Mouse (Mus musculus) olfactory bulb, adult 2 months (tissue): ENCODE measurements around the gene Gm45021.

Experiments
- CTCF ChIP-seq: fragments of 200-500 bp; IDR thresholded peaks from 2 replicates; pipeline ENCODE4 v1.5.1; 2012; ENCODE audit warnings: low read depth, mild to moderate bottlenecking, low read length, moderate library complexity; ENCODE audit not compliant: insufficient read depth
- POLR2A ChIP-seq: fragments of 200-500 bp; IDR thresholded peaks from 2 replicates; pipeline ENCODE4 v1.6.1; 2012; ENCODE audit warnings: mild to moderate bottlenecking, low read depth, low read length, moderate library complexity; ENCODE audit not compliant: insufficient read depth

GRCm38 (mm10) chr6:48555956-48556355 lies 33.5 kb upstream of the Gm45021 start:
- TF ChIP-seq CTCF, result no peak
- TF ChIP-seq POLR2A, result no peak
